Mouse (Mus musculus): Measurements from ENCODE around the gene Olfr330. TPM values are rescaled to one million over a fixed set of nuclear protein-coding genes. Genes with fewer than 3 reads are reported as not detected.
"Not testable (repeated sequence)": the region's sequence is repeated elsewhere in the genome, so short reads cannot be mapped to it uniquely, and the experiment has no call there.

Olfr330 gene
- total RNA-seq (2021) = not detected

DNA sequence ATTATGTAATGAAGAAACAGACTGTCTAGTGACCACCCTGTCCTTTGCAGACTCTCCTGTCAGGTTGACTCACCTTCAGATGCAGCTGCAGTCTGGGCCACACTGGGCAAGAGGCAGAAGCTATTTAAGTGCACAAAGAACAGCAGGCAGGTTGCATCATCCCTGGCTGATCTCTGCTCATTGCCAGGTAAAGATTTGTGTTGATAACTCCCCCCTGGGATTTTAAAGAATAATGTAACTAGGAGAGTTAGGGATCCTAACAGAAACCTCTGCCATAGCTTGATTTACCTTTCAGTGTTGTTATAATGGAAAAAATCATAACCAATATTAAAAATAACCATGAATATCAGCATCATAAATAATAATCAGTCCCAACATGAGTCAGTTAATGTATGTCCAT, at the start of gene Olfr330:
TSS of gene Olfr330 (minus strand) at position 101 of the 400 bp plus-strand sequence.
- intact Hi-C loops (cut with DNase I); DNase-seq (ENCODE audit: low spot score in 2 of 2): not testable (repeated sequence)

DNA sequence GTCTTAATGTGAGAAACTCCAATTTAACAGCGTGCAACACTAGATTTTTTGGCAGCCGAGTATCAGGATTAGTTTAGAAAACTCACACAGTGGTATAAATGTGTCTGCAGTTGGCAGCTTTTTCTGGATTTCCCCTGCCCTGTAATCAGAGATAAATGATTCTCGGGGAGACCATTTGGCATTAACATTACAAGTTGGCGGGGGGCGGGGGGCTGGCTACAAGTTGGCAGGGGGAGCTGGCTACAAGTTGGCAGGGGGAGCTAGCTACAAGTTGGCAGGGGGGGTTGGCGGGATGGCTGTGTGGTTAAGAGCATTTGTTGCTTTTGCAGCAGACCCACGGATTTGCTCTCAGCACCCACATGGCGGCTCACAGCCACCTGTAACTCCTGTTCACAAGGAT, 44.0 kb upstream of the Olfr330 start:
- intact Hi-C loops (cut with DNase I) = no loop called here
- no peak for DNase-seq (ENCODE audit: low spot score in 2 of 2)

DNA sequence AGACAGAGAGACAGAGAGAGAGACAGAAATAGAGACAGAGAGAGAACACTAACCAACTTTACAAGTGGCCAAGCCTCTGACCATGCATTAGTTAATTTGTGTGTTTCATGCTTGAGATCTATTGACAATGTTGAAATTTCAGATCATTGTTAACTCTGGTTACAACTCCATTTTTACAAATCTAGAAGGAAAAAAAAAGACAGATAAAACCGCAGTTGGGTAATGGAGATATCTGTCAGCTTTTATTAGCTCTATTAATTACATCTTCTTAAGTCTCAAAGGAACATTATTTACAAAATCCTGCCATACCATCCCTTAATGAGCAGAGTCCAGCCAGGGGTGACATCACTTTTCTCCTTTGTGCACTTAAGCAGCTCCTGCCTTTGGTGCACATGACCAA, 42.8 kb upstream of the Olfr330 start, which contains the start of gene Olfr325:
TSS of gene Olfr325 (plus strand) at position 301 of the 400 bp plus-strand sequence.
- no peak for DNase-seq (ENCODE audit: low spot score in 2 of 2)
- intact Hi-C loops (cut with DNase I) = no loop called here

DNA sequence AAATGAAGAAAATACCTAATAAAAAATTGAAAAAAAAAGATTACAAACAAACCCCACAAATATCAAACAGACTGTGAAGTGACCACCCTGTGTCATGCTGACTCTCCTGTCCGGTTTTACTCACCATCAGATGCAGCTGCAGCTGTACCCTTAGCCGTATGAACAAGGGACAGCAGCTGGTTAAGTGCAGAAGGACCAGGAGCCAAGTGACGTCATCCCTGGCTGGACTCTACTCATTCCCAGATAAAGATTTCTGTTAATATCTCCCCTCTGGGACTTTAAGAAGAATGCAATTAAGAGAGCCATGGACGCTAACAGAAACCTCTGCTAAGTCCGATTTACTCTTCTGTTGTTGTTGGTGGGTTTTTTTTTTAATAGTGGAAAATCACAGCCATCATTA, 35.8 kb upstream of the Olfr330 start, which contains the start of gene Olfr224:
TSS of gene Olfr224 (minus strand) at position 149 of the 400 bp plus-strand sequence.
- intact Hi-C loops (cut with DNase I) = no loop called here
- no peak for DNase-seq (ENCODE audit: low spot score in 2 of 2)

DNA sequence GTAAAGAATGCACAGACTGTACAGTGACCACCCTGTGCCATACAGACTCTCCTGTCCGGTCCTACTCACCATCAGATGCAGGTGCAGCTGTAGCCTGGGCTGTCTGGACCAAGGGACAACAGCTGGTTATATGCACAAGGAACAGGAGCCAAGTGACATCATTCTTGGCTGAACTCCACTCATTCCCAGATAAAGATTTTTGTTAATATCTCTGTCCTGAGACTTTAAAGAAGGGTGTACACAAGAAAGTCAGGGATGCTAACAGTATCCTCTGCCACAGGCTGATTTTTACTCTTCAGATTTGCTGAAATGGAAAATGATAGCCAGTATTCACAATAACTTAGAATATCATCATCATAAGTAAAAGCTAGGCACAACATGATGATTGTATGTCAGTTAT, 20.9 kb upstream of the Olfr330 start, which contains the start of gene Olfr328:
TSS of gene Olfr328 (minus strand) at position 101 of the 400 bp plus-strand sequence.
- no peak for DNase-seq (ENCODE audit: low spot score in 2 of 2)
- intact Hi-C loops (cut with DNase I) = no loop called here

DNA sequence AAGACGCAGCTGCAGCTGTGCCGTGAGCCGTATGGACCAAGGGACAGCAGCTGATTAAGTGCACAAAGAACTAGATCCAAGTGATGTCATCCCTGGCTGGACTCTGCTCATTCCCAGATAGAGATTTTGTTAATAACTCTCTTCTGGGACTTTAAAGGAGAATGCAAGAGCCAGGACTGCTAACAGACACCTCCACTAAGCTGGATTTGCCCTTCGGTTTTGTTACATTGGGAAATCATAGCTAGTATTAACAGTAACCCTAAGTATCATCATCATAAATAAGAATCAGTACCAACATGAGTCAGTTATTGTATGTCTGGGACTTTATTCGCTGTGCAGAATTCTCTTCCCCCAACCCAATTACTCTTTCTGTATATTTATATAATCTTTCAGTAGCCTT, 11.7 kb upstream of the Olfr330 start, which contains the start of gene Olfr329-ps:
TSS of gene Olfr329-ps (minus strand) at position 101 of the 400 bp plus-strand sequence.
- no peak for DNase-seq (ENCODE audit: low spot score in 2 of 2)

DNA sequence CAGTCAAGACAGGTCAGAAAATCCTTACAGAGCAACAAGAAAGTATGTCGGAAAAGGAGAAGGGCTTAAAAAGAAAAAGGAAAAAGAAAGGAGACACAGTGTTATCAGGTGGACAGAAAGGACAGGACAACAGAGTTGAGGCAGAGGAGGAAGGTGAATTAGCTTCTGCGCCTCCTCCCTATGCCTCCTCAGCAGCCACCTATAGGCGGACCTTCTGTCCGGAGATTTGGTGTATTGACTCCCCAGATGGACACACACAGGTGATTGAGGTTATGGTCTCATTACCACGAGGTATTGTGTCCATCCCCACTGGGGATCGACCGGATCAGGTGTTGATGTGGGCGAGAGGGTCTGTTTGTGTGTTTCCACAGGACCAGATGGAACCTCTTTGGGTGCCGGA, 14.9 kb downstream of the Olfr330 start:
- intact Hi-C loops (cut with DNase I) = not testable (repeated sequence)
- peak in 1 of 2 experiments; percentile 14 for DNase-seq (ENCODE audit: low spot score in 2 of 2)

More for the DNA sequence above, 11.7 kb upstream of the Olfr330 start, which contains the start of gene Olfr329-ps:
- intact Hi-C loops (cut with DNase I) = no loop called here

DNA sequence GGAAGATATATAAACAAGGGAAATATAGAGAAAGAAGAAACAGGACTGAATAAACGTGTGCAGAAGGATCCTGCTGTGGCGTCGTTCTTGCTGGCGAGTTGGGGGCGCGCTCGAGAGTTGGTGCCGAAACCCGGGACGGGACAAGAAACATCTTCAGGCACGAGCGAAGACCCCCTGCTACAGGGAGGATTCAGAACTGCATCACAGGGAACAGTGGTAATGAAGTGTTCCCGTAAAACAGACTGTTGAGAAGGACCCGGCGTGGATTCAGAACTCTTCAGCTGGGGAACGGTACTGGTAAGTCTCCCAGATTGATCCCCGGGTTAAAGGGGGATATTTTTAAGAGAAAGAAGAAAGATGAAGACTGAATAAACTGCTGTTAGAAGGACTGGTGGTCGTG, 15.7 kb downstream of the Olfr330 start:
- intact Hi-C loops (cut with DNase I) = not testable (repeated sequence)
- peak; percentile 57 to 72 for DNase-seq (ENCODE audit: low spot score in 2 of 2)

DNA sequence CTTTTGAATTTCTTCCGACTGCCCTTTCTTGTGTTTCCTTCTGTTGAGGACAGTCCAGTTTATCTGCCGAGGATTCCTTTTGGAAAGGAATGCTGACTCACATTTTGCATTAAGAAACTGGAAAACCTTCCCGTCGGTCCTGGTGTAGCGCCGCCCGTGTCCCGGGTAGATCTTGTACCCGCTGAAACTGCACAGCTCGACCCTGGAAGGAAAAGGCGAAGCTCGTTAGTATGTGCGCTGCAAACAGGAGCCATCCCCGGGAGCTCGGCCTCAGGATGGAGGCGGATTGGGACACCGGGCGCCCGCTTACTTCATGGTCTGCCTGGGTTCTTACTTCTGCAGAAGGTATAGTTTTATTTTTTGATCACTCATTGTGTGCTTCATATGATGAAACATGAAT, 25.6 kb downstream of the Olfr330 start:
- intact Hi-C loops (cut with DNase I); DNase-seq (ENCODE audit: low spot score in 2 of 2): not testable (repeated sequence)

DNA sequence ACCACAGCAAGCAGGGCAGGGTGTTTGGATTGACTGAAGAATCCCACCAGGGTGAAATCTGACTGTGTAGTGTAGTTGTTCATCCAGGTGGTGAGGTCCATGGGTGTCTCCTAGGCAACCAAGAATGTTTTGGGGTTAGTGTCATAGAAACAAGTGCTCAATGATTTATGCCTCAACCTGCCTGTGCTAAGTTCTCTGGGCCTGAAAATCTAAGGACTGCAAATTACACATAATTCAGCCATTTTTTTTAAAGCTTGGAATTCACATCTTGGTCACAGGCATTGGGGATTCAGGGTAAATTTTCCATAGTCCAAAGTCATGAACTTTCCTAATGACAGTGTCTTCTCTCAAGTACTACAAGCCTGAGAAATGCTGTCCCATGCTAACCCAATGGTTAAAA, 32.2 kb downstream of the Olfr330 start, which contains the start of gene Olfr331:
TSS of gene Olfr331 (minus strand) at position 101 of the 400 bp plus-strand sequence.
- not testable (repeated sequence) for DNase-seq (ENCODE audit: low spot score in 2 of 2)

DNA sequence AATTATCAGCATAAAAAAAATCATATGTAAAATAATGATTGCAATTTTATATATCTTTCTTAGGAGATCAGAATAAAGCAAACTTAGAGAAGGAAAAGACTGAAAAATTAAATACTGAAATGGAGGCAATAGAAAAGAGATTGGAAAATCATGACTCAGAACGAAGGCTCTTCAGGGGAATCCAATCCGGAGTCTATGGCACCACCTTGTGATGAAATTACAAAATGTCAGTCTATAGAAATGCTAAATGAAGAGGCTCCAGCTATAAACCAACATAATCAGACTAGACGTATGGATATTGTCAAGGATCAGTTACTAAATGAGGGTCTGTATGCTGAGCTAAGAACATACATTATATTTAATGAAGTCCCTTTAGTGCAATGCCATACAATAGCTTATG, 35.3 kb downstream of the Olfr330 start:
- intact Hi-C loops (cut with DNase I) = loop anchor here (10.0 kb wide), 1 partner anchor 314 kb away; no protein-coding TSS in a partner anchor
- DNase-seq (ENCODE audit: low spot score in 2 of 2) = no peak

More for the DNA sequence above, 32.2 kb downstream of the Olfr330 start, which contains the start of gene Olfr331:
- intact Hi-C loops (cut with DNase I) = not testable (repeated sequence)

DNA sequence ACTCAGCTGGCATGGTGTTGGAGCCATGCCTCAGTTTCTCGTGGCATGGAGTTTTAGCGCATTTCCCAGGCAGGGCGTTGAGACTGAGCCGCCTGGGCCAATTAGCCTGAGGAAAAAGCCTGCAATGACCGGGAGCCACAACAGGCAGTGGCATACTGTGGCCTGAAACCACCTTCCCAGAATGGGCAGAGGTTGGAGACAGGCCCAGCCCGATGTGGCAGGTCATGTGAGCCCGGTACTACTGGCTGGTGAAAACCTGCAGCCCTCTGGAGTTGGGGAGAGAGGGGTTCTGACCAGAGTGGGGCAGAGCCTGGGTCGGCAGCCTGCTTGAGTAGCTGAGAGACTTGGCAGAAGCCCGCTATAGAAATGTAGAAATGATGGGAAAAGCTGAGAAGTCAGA, 35.9 kb downstream of the Olfr330 start:
- intact Hi-C loops (cut with DNase I) = loop anchor here (10.0 kb wide), 1 partner anchor 314 kb away; no protein-coding TSS in a partner anchor

DNA sequence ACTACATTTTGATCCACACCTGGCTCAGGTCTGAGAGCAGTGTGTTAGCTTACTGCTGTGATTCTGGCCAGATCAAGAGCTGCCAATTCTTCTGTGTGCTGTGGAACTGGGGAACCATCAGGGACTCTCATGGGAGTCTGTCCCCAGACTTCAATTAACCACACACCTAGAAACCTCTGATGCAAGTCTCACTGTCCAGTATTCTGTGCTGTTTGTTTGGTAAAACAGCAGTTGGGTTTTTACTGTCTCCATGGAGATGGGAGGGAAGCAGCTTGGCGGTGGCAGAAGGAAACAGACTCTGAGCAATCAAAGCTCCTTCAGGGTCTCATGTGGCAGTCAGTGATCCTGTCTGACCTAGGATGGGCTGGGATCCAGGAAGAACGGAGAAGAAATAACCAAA, 42.2 kb downstream of the Olfr330 start, which contains the start of gene Olfr332:
TSS of gene Olfr332 (minus strand) at position 101 of the 400 bp plus-strand sequence.
- intact Hi-C loops (cut with DNase I) = loop anchor here (10.0 kb wide), 1 partner anchor 308 kb away; no protein-coding TSS in a partner anchor

More for the DNA sequence above, 35.9 kb downstream of the Olfr330 start:
- DNase-seq (ENCODE audit: low spot score in 2 of 2) = no peak

More for the DNA sequence above, 42.2 kb downstream of the Olfr330 start, which contains the start of gene Olfr332:
- no peak for DNase-seq (ENCODE audit: low spot score in 2 of 2)

Other genes with a start within 250 kb of the Olfr330 start
- 10 to 100 TPM; 17.8 to 31.5 TPM for gene Zfp692, start 227.8 kb downstream of the Olfr330 start, total RNA-seq (2021)
- 10 to 100 TPM; 42.5 to 57.4 TPM for gene Zfp672, start 204.5 kb downstream of the Olfr330 start, total RNA-seq (2021)
- 10 to 100 TPM; 53.6 to 57.8 TPM for gene Sh3bp5l, start 204.1 kb downstream of the Olfr330 start, total RNA-seq (2021)
- gene Lypd8, start 155.8 kb downstream of the Olfr330 start, total RNA-seq (2021) = not detected
- gene 1810065E05Rik, start 113.7 kb downstream of the Olfr330 start, total RNA-seq (2021) = not detected
- not detected for gene Gm12253, start 102.3 kb downstream of the Olfr330 start, total RNA-seq (2021)
- not detected for gene Lypd9, start 81.9 kb downstream of the Olfr330 start, total RNA-seq (2021)
- gene Olfr30, start 72.6 kb downstream of the Olfr330 start, total RNA-seq (2021) = not detected
- gene Olfr332, start 42.3 kb downstream of the Olfr330 start, total RNA-seq (2021) = not detected
- not detected for gene Olfr331, start 32.3 kb downstream of the Olfr330 start, total RNA-seq (2021)
- not detected for gene Olfr329-ps, start 11.6 kb upstream of the Olfr330 start, total RNA-seq (2021)
- under 1 TPM in 1 of 2 experiments, not detected in 1; 0.10 TPM for gene Olfr328, start 20.8 kb upstream of the Olfr330 start, total RNA-seq (2021)
- gene Olfr224, start 35.7 kb upstream of the Olfr330 start, total RNA-seq (2021) = not detected
- gene Olfr325, start 42.9 kb upstream of the Olfr330 start, total RNA-seq (2021) = not detected
- gene Olfr324, start 60.3 kb upstream of the Olfr330 start, total RNA-seq (2021) = not detected
- not detected for gene 2210407C18Rik, start 81.2 kb upstream of the Olfr330 start, total RNA-seq (2021)
- gene Olfr323, start 95.7 kb upstream of the Olfr330 start, total RNA-seq (2021) = not detected
- gene Trim58, start 105.6 kb upstream of the Olfr330 start, total RNA-seq (2021) = not detected
- gene Olfr322, start 123.9 kb upstream of the Olfr330 start, total RNA-seq (2021) = not detected
- gene Olfr320, start 146.3 kb upstream of the Olfr330 start, total RNA-seq (2021) = not detected
- gene Olfr319, start 164.3 kb upstream of the Olfr330 start, total RNA-seq (2021) = not detected
- gene Olfr318, start 189.2 kb upstream of the Olfr330 start, total RNA-seq (2021) = under 1 TPM in 1 of 2 experiments, not detected in 1; 0.11 TPM
- gene Olfr317, start 204.4 kb upstream of the Olfr330 start, total RNA-seq (2021) = not detected
- 1 to 10 TPM in 1 of 2 experiments, under 1 TPM in 1; 0.79 to 1.0 TPM for gene Olfr316, start 217.9 kb upstream of the Olfr330 start, total RNA-seq (2021)
- gene Olfr315, start 238.4 kb upstream of the Olfr330 start, total RNA-seq (2021) = not detected
- not detected for gene Olfr314, start 248.1 kb upstream of the Olfr330 start, total RNA-seq (2021)